Mouse (Mus musculus) megakaryocyte, embryonic 14.5 days (primary cell): ENCODE measurements around the gene Shld2. TPM values are rescaled to one million over a fixed set of nuclear protein-coding genes. Genes with fewer than 3 reads are reported as not detected.

ENCODE experiments used
- H3K27me3 ChIP-seq: replicated peaks from 2 replicates; pipeline ENCODE3; 2012; ENCODE audit warnings: inconsistent platforms
- H3K36me3 ChIP-seq: replicated peaks from 2 replicates; pipeline ENCODE3; 2012; ENCODE audit warnings: low read length, inconsistent platforms, mixed read lengths
- H3K4me1 ChIP-seq: 2 replicates; pipeline ENCODE4 v1.6.1; 2012; ENCODE audit warnings: inconsistent platforms
- H3K4me3 ChIP-seq: replicated peaks from 2 replicates; pipeline ENCODE3; 2012; ENCODE audit warnings: moderate library complexity, mild to moderate bottlenecking, inconsistent platforms
- H3K9me3 ChIP-seq: 2 replicates; pipeline ENCODE4 v1.6.1; 2012; ENCODE audit warnings: inconsistent platforms
- FLI1 ChIP-seq: IDR thresholded peaks from 2 replicates; pipeline ENCODE4 v1.6.1; 2012; ENCODE audit warnings: low read length, inconsistent platforms, mixed read lengths
- GATA1 ChIP-seq: IDR thresholded peaks from 3 replicates; pipeline ENCODE4 v1.6.1; 2012; ENCODE audit warnings: mixed read lengths, low read length, inconsistent platforms, borderline replicate concordance
- polyA plus RNA-seq: library from polyadenylated mRNA; stranded (reverse); fragments of >175 nt; gene quantifications from 2 replicates; pipeline ENCODE4 v1.2.3, GENCODE M21; 2012; ENCODE audit warnings: low replicate concordance; ENCODE audit not compliant: insufficient read depth

Gene Shld2
- polyA plus RNA-seq, 1 experiment = 2.9 TPM

GRCm38 (mm10) chr14:34232340-34232739 lies 78.0 kb downstream of the Shld2 start:
- Histone ChIP-seq H3K36me3 (peaks cover 55% of the 10 kb centered on the region), H3K4me1 (no peaks in the 10 kb centered on the region; the same call in 1 of the 2 replicates), H3K27me3 (no peaks in the 10 kb centered on the region), H3K4me3 (no peak overlapping the region), H3K9me3 (peaks cover 6% of the 10 kb centered on the region; the same call in 1 of the 2 replicates)
- no peak for TF ChIP-seq FLI1
- TF ChIP-seq GATA1 = no peak

GRCm38 (mm10) chr14:34228830-34229506 lies 81.3 kb downstream of the Shld2 start:
- H3K4me3 ChIP-seq = no peak overlapping the region
- TF ChIP-seq GATA1 (no peak), FLI1 (no peak)
- no peaks in the 10 kb centered on the region for H3K27me3 ChIP-seq
- H3K36me3 ChIP-seq = peaks cover 26% of the 10 kb centered on the region
- H3K9me3 ChIP-seq = peaks cover 6% of the 10 kb centered on the region; the same call in 1 of the 2 replicates
- no peaks in the 10 kb centered on the region for H3K4me1 ChIP-seq

GRCm38 (mm10) chr14:34227981-34228380 lies 82.3 kb downstream of the Shld2 start:
- H3K36me3 ChIP-seq = peaks cover 19% of the 10 kb centered on the region
- peaks cover 6% of the 10 kb centered on the region; the same call in 1 of the 2 replicates for H3K9me3 ChIP-seq
- TF ChIP-seq GATA1 (no peak), FLI1 (no peak)
- H3K4me3 ChIP-seq = no peak overlapping the region
- no peaks in the 10 kb centered on the region for H3K4me1 ChIP-seq
- H3K27me3 ChIP-seq = no peaks in the 10 kb centered on the region

DNA sequence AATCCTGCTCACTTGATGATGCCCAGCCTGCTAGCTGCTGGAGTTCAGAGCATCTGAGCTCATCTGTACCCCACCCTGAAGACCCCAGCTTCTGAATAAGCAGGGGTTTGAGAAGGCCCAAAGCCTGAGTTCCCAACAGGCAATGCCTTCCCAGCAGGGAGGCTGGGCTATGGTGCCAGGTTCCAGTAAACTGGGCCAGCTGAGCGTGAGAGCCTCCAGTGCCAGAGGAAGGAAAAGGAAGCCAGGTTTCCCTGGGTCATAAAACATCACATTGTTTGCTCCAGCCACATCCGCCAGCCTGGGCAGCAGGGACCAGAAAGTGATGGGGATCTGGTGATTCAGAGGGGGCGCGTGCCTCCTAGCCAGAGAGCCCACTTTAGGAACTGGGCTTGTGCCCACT lies 83.7 kb downstream of the Shld2 start:
- H3K9me3 ChIP-seq = peaks cover 4% of the 10 kb centered on the region; the same call in 1 of the 2 replicates

GRCm38 (mm10) chr14:34225986-34226385 lies 84.3 kb downstream of the Shld2 start:
- Histone ChIP-seq H3K36me3 (peaks cover 2% of the 10 kb centered on the region), H3K9me3 (no peaks in the 10 kb centered on the region), H3K4me3 (no peak overlapping the region), H3K27me3 (peaks cover 10% of the 10 kb centered on the region), H3K4me1 (no peaks in the 10 kb centered on the region)
- TF ChIP-seq GATA1 = no peak
- TF ChIP-seq FLI1 = no peak

More for the DNA sequence above, 83.7 kb downstream of the Shld2 start:
- peaks cover 6% of the 10 kb centered on the region for H3K36me3 ChIP-seq
- TF ChIP-seq FLI1 = no peak
- TF ChIP-seq GATA1 = no peak
- H3K4me1 ChIP-seq = no peaks in the 10 kb centered on the region
- H3K4me3 ChIP-seq = no peak overlapping the region
- peaks cover 8% of the 10 kb centered on the region for H3K27me3 ChIP-seq

DNA sequence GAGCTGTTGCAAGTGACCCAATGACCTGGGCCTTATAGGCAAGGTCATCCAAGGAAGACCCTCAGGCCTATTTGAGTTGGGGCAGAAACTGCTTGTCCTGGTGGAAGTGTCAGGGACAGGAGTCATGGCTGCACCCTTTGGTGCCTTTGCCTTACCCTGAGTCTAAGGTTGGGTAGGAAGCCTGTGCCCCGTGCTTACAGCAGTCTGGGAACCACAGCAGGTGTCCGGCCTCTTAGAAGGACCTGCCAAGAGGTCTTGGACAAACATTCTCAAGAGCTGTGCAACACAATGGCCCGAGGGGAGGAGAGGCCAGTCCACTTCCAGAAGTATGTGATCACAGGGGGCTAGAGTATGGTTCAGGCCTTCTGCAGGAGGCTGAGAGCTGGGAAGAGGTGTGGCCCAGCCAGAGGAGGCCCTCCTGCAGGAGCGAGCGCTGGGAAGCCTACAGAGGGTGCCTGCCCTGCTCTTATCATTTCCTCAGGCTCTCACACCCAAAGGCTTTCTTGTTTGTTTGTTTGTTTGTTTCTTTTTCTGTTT lies 86.9 kb downstream of the Shld2 start:
- TF ChIP-seq FLI1 (no peak), GATA1 (no peak)
- no peaks in the 10 kb centered on the region; the same call in 1 of the 2 replicates for H3K4me1 ChIP-seq

GRCm38 (mm10) chr14:34221416-34222077 lies 88.7 kb downstream of the Shld2 start:
- Histone ChIP-seq H3K4me3 (no peak overlapping the region), H3K9me3 (peaks cover 16% of the 10 kb centered on the region; the same call in 1 of the 2 replicates), H3K27me3 (peaks cover 41% of the 10 kb centered on the region), H3K4me1 (no peaks in the 10 kb centered on the region; the same call in 1 of the 2 replicates), H3K36me3 (no peaks in the 10 kb centered on the region)
- no peak for TF ChIP-seq GATA1
- TF ChIP-seq FLI1 = no peak

More for the DNA sequence above, 86.9 kb downstream of the Shld2 start:
- Histone ChIP-seq H3K36me3 (no peaks in the 10 kb centered on the region), H3K4me3 (no peak overlapping the region), H3K27me3 (peaks cover 35% of the 10 kb centered on the region), H3K9me3 (no peaks in the 10 kb centered on the region)

DNA sequence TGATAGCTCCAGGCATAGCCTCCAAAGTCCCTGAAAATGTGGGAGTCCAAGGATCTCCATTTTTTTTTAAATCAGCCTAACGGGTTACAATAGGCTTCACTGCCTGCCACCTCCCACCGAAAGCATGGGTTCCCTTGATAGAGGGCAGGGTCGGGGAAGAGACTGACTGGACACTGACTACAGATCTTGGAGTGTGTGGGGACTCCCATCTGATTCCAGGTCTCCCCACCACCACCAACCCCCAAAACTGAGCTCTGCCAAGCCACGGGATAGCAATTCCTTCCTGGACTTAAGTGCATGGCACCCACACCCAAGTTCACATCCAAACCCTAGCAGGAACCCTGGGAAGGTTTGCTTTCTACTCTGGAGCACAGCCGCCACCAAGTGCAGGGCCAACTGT lies 89.9 kb downstream of the Shld2 start:
- no peak overlapping the region for H3K4me3 ChIP-seq
- H3K4me1 ChIP-seq = no peaks in the 10 kb centered on the region; the same call in 1 of the 2 replicates
- H3K27me3 ChIP-seq = peaks cover 42% of the 10 kb centered on the region
- TF ChIP-seq GATA1 (no peak), FLI1 (no peak)
- H3K36me3 ChIP-seq = no peaks in the 10 kb centered on the region
- H3K9me3 ChIP-seq = peaks cover 19% of the 10 kb centered on the region

- no peak overlapping the region for H3K4me3 ChIP-seq
- H3K36me3 ChIP-seq = no peaks in the 10 kb centered on the region
- peaks cover 19% of the 10 kb centered on the region for H3K9me3 ChIP-seq
- peaks cover 42% of the 10 kb centered on the region for H3K27me3 ChIP-seq
- TF ChIP-seq FLI1 (no peak), GATA1 (no peak)
- H3K4me1 ChIP-seq = no peaks in the 10 kb centered on the region; the same call in 1 of the 2 replicates
Measured at GRCm38 (mm10) chr14:34219786-34220198, 90.5 kb downstream of the Shld2 start.
